Mouse (Mus musculus): ENCODE data around the gene Rai1.

- TF ChIP-seq CTCF (conservative IDR thresholded peaks at IDR 0.05; ENCODE audit: low read length): no peak
- TF ChIP-seq NANOG (IDR thresholded peaks at IDR 0.05; ENCODE audit: borderline replicate concordance, low read length): peak; percentile 97
- no peak for TF ChIP-seq POU5F1 (IDR thresholded peaks at IDR 0.05; ENCODE audit: borderline replicate concordance, low read length)
Measured at GRCm38 (mm10) chr11:60100827-60101555, 3.8 kb upstream of the Rai1 start.

Measured in E14TG2a.4 (cell line).